Mouse (Mus musculus): ENCODE results near the gene Bglap2. TPM values are rescaled to one million over a fixed set of nuclear protein-coding genes. Genes with fewer than 3 reads are reported as not detected.

The Bglap2 gene
- total and polyA plus RNA-seq, 2 experiments from 2014 or later = 9.2 TPM; not detected in 1

DNA sequence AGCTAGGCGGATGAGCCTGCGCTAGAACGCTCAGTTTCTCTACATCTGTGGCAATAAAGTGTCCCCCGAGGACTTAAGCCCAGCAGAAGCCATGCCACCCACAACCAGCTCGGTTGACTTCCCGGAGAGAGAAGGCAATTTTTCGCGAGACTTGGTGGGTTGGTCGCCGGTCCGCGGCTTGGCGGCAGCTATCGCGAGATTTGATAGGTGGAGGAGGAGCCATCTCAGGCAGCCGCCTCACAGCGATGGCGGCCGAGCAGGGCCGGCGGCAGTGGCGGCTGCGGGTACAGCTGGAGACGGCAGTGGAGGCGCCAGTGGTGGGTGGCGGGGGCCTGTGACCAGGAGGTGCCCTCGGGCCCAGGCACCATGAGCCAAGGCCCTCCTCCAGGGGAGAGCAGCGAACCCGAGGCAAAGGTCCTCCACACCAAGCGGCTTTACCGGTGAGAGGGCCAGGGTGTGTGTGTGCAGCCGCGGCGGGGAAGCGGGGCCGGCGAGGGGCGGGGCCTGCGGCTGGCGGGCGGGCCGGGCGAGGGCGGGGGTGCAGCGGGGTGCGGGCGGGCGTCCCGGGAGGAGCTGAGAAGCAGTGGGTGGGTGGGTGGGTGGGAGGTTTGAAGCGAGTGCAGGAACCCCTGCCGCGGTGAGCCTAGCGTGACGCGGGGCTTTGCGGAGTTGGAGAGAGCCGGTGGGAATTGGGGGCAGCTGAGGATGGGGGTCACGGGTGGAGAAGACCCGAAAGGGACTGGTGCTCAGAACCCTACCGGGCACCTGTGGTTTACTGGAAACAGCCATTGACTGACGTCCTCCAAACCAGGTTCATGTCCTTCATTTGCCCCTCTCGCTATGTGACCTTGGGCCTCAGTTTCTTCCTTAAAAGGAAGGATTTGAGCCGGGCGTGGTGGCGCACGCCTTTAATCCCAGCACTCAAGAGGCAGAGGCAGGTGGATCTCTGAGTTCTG, 42.2 kb downstream of the Bglap2 start, which contains the start of the genes Tmem79 and Smg5:
Gene Tmem79, minus strand, starts transcription at position 91 of the 956 bp plus-strand sequence.
Gene Smg5, plus strand, starts transcription at position 203 of the 956 bp plus-strand sequence.
- peak within 1 kb of the TSS; percentile 95 for H3K27ac ChIP-seq (ENCODE audit: low read depth, low read length)
- H3K36me3 ChIP-seq (ENCODE audit: insufficient read depth) = no peaks in the 10 kb centered on the region
- DNase-seq = peak; percentile 96
- peak within 1 kb of the TSS; percentile 89 for H3K4me3 ChIP-seq (ENCODE audit: low read depth, low read length)
- ATAC-seq = peak; percentile 98
- peaks cover 16% of the 10 kb centered on the region; the same call in 1 of the 2 replicates for H3K4me1 ChIP-seq (ENCODE audit: insufficient read depth)
- no peak for TF ChIP-seq CTCF (IDR thresholded peaks at IDR 0.05; ENCODE audit: low read depth)
- peak within 1 kb of the TSS; percentile 78 for H3K4me2 ChIP-seq (ENCODE audit: low read depth)
- WGBS = 4% methylated on average over 58 of the region's 66 CpGs
- peak within 1 kb of the TSS; percentile 88 for H3K9ac ChIP-seq
- H3K9me3 ChIP-seq (ENCODE audit: low read length) = no peaks in the 10 kb centered on the region
- no peaks in the 10 kb centered on the region for H3K27me3 ChIP-seq (ENCODE audit: insufficient read depth, low read length)

DNA sequence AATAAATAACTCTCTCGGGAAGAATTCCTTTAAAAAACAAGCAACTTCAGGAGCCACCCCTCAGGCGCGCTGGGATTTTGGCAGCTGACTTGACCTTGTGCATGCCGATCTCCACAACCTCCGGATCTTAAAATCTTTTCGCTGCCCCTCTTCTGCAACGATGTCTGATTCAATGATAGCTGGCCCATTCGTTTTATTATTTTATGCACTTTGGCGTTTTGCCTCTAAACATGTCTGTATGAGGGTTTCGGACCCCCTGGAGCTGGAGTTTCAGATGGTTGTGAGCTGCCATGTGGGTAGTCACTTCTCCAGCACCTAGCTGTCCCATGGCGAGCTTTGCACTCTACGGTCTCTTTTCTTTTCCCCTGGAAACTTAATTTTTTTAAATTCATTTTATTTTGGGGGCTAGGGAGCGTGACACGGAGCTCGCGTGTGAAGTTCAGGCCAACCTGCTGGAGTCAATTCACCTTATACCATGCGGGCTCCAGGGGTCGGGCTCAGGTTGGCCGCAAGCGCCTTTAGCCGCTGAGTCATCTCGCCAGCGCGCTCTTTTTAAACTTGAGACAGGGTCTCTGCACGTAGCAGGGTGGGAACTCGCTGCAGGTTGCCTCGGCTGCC, 43.0 kb downstream of the Bglap2 start:
- H3K9ac ChIP-seq = peak overlapping the region; percentile 88
- H3K4me2 ChIP-seq (ENCODE audit: low read depth) = peak overlapping the region; percentile 78
- no peaks in the 10 kb centered on the region for H3K27me3 ChIP-seq (ENCODE audit: insufficient read depth, low read length)
- no peaks in the 10 kb centered on the region for H3K9me3 ChIP-seq (ENCODE audit: low read length)
- DNase-seq = no peak
- WGBS = 2% methylated on average over 27 of the region's 27 CpGs
- no peak for TF ChIP-seq CTCF (IDR thresholded peaks at IDR 0.05; ENCODE audit: low read depth)
- no peaks in the 10 kb centered on the region for H3K36me3 ChIP-seq (ENCODE audit: insufficient read depth)
- peak overlapping the region; percentile 95 for H3K27ac ChIP-seq (ENCODE audit: low read depth, low read length)
- H3K4me1 ChIP-seq (ENCODE audit: insufficient read depth) = peaks cover 16% of the 10 kb centered on the region; the same call in 1 of the 2 replicates
- peak overlapping the region; percentile 89 for H3K4me3 ChIP-seq (ENCODE audit: low read depth, low read length)
- ATAC-seq = peak; percentile 48

DNA sequence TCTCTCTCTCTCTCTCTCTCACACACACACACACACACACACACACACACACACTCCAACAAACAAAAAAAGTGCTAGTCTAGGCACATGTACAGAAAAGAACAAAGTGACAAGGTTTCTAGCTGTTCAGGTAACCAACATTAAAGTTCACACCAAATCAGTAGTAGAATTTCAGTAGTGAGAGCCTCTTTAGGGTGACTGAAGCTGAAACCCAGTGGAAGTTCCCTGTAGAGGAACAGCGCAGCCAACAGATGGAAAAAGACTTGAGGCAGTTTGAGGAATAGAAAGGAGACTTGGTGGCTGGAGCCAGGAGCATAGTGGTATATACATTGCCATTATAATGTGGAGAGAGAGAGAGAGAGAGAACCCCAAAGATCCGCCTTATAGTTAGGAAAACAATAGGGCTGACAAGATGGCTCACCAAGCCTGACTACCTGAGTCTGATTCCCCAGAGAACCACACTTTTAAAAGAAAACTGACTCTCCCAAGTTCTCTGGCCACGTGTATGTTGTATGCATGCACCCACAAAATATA, 43.5 kb downstream of the Bglap2 start:
- no peak overlapping the region for H3K27ac ChIP-seq (ENCODE audit: low read depth, low read length)
- peak overlapping the region; percentile 88; the same call in 1 of the 2 replicates for H3K9ac ChIP-seq
- 35% methylated on average over 3 of the region's 3 CpGs for WGBS
- H3K4me1 ChIP-seq (ENCODE audit: insufficient read depth) = peaks cover 16% of the 10 kb centered on the region; the same call in 1 of the 2 replicates
- ATAC-seq = no peak
- no peaks in the 10 kb centered on the region for H3K36me3 ChIP-seq (ENCODE audit: insufficient read depth)
- H3K4me3 ChIP-seq (ENCODE audit: low read depth, low read length) = peak overlapping the region; percentile 89
- no peaks in the 10 kb centered on the region for H3K27me3 ChIP-seq (ENCODE audit: insufficient read depth, low read length)
- TF ChIP-seq CTCF (IDR thresholded peaks at IDR 0.05; ENCODE audit: low read depth) = no peak
- peak overlapping the region; percentile 78 for H3K4me2 ChIP-seq (ENCODE audit: low read depth)
- H3K9me3 ChIP-seq (ENCODE audit: low read length) = no peaks in the 10 kb centered on the region
- no peak for DNase-seq

DNA sequence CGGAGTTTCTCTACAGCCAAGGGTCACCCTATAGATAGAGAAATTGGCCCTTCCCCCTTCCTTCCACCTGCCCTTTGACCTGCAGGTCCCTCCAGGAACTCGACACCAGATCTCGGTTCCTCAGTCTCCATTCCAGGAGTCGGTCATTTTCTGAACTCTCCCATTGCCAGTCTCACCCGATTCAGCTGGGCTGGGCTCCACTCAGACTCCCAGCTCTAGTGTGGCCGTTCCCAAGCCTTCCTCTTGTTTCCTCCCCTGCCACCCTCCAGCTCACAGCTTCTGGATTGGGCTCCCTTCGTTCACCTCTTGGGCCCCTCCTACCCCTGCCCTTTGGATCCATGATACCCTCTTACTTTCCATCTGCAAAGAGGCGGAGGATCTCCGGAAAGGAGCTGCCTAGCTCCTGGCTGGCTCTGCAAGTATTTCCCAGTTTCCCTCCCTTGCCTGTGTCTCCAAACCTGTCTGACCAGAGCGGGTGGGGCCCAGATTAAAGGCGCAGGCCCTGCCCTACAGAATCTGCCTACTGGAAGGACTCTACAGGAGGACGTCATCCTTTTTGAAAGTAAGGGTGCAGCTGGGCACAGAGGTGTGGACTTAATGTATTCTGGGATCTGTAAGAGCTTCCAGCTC, 44.4 kb downstream of the Bglap2 start:
- no peak overlapping the region for H3K4me2 ChIP-seq (ENCODE audit: low read depth)
- no peak for ATAC-seq
- 0 out of 2 replicates have a peak, but pooled peaks cover 6% of the 10 kb centered on the region for H3K36me3 ChIP-seq (ENCODE audit: insufficient read depth)
- no peak for TF ChIP-seq CTCF (IDR thresholded peaks at IDR 0.05; ENCODE audit: low read depth)
- 71% methylated on average over 12 of the region's 12 CpGs for WGBS
- H3K27me3 ChIP-seq (ENCODE audit: insufficient read depth, low read length) = no peaks in the 10 kb centered on the region
- no peak overlapping the region for H3K27ac ChIP-seq (ENCODE audit: low read depth, low read length)
- H3K4me1 ChIP-seq (ENCODE audit: insufficient read depth) = peaks cover 16% of the 10 kb centered on the region; the same call in 1 of the 2 replicates
- H3K9ac ChIP-seq = no peak overlapping the region
- no peak overlapping the region for H3K4me3 ChIP-seq (ENCODE audit: low read depth, low read length)
- no peak for DNase-seq
- H3K9me3 ChIP-seq (ENCODE audit: low read length) = no peaks in the 10 kb centered on the region

DNA sequence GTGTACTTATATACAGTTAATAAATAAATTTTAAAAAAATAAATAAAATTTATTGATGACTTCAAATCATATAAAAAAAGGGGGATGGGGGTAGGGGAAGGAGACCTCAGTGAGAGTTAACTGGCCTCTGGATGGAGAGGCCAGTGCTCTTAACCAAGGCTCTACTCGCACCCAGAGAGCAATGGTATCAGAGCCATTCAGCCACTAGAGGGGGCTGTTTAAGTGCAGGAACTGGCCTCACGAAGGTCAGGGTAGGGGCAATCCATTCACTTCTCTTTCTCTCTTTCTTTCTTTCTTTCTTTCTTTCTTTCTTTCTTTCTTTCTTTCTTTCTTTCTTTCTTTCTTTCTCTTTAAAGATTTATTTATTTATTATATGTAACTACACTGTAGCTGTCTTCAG, 47.2 kb downstream of the Bglap2 start:
- H3K9me3 ChIP-seq (ENCODE audit: low read length) = no peaks in the 10 kb centered on the region
- DNase-seq = no peak
- no peak overlapping the region for H3K9ac ChIP-seq
- peaks cover 11% of the 10 kb centered on the region; the same call in 1 of the 2 replicates for H3K36me3 ChIP-seq (ENCODE audit: insufficient read depth)
- no peak overlapping the region for H3K27ac ChIP-seq (ENCODE audit: low read depth, low read length)
- 14% methylated on average over 2 of the region's 2 CpGs for WGBS
- H3K4me1 ChIP-seq (ENCODE audit: insufficient read depth) = 0 out of 2 replicates have a peak, but pooled peaks cover 4% of the 10 kb centered on the region
- no peaks in the 10 kb centered on the region for H3K27me3 ChIP-seq (ENCODE audit: insufficient read depth, low read length)
- H3K4me2 ChIP-seq (ENCODE audit: low read depth) = no peak overlapping the region
- ATAC-seq = no peak
- no peak overlapping the region for H3K4me3 ChIP-seq (ENCODE audit: low read depth, low read length)
- peak; percentile 44 for TF ChIP-seq CTCF (IDR thresholded peaks at IDR 0.05; ENCODE audit: low read depth)

DNA sequence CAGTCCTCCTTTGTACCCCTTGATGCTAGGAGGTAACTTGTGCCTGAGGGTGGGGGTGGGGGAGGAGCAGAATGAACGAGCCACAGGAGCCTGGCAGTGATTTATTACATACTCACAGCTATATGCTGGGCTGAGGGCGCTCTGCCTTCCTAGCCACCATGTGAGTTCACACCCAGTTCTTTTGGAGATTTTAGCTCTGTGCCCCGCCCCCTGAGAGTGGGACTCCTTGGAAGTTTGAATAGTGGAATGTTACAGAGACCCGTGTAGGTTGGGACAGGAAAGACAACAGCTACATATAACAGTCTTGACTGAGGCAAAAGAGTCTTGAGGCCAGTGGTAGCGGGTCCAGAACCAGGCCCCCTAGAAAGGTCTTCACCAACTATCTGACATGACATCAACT, 49.5 kb downstream of the Bglap2 start:
- no peak overlapping the region for H3K9ac ChIP-seq
- no peaks in the 10 kb centered on the region for H3K27me3 ChIP-seq (ENCODE audit: insufficient read depth, low read length)
- DNase-seq = no peak
- WGBS = 83% methylated on average over 5 of the region's 5 CpGs
- peaks cover 11% of the 10 kb centered on the region; the same call in 1 of the 2 replicates for H3K36me3 ChIP-seq (ENCODE audit: insufficient read depth)
- H3K4me1 ChIP-seq (ENCODE audit: insufficient read depth) = peaks cover 6% of the 10 kb centered on the region; the same call in 1 of the 2 replicates
- no peak overlapping the region for H3K27ac ChIP-seq (ENCODE audit: low read depth, low read length)
- no peak for TF ChIP-seq CTCF (IDR thresholded peaks at IDR 0.05; ENCODE audit: low read depth)
- H3K9me3 ChIP-seq (ENCODE audit: low read length) = no peaks in the 10 kb centered on the region
- ATAC-seq = no peak
- H3K4me3 ChIP-seq (ENCODE audit: low read depth, low read length) = no peak overlapping the region
- no peak overlapping the region for H3K4me2 ChIP-seq (ENCODE audit: low read depth)

Other genes with a start within 250 kb of the Bglap2 start
- 45.0 and 53.0 TPM in 2 replicates for gene Mef2d, start 236.3 kb downstream of the Bglap2 start, total RNA-seq (2014; rRNA removed)
- gene Mef2d, start 236.3 kb downstream of the Bglap2 start, polyA plus RNA-seq (2015; fragmentation: Nextera tagmentation; extraction: Ambion mirVana) = 30.9 and 34.0 TPM in 2 replicates
- 0.19 TPM in 1 of 2 replicates, not detected in the other for gene Rhbg, start 124.0 kb downstream of the Bglap2 start, total RNA-seq (2014; rRNA removed)
- 0.21 and 0.25 TPM in 2 replicates for gene Rhbg, start 124.0 kb downstream of the Bglap2 start, polyA plus RNA-seq (2015; fragmentation: Nextera tagmentation; extraction: Ambion mirVana)
- 0.69 TPM in 1 of 2 replicates, not detected in the other for gene Gm38392, start 91.5 kb downstream of the Bglap2 start, total RNA-seq (2014; rRNA removed)
- 0.16 TPM in 1 of 2 replicates, not detected in the other for gene Gm38392, start 91.5 kb downstream of the Bglap2 start, polyA plus RNA-seq (2015; fragmentation: Nextera tagmentation; extraction: Ambion mirVana)
- gene Tsacc, start 81.7 kb downstream of the Bglap2 start, total RNA-seq (2014; rRNA removed) = 1.2 and 5.0 TPM in 2 replicates
- 11.9 and 12.0 TPM in 2 replicates for gene Tsacc, start 81.7 kb downstream of the Bglap2 start, polyA plus RNA-seq (2015; fragmentation: Nextera tagmentation; extraction: Ambion mirVana)
- 373 and 393 TPM in 2 replicates for gene Cct3, start 81.6 kb downstream of the Bglap2 start, total RNA-seq (2014; rRNA removed)
- 440 and 452 TPM in 2 replicates for gene Cct3, start 81.6 kb downstream of the Bglap2 start, polyA plus RNA-seq (2015; fragmentation: Nextera tagmentation; extraction: Ambion mirVana)
- gene Glmp, start 53.7 kb downstream of the Bglap2 start, total RNA-seq (2014; rRNA removed) = 44.8 and 55.2 TPM in 2 replicates
- gene Glmp, start 53.7 kb downstream of the Bglap2 start, polyA plus RNA-seq (2015; fragmentation: Nextera tagmentation; extraction: Ambion mirVana) = 118 and 125 TPM in 2 replicates
- 0.33 and 1.5 TPM in 2 replicates for gene Tmem79, start 42.6 kb downstream of the Bglap2 start, total RNA-seq (2014; rRNA removed)
- gene Tmem79, start 42.6 kb downstream of the Bglap2 start, polyA plus RNA-seq (2015; fragmentation: Nextera tagmentation; extraction: Ambion mirVana) = 0.79 and 0.92 TPM in 2 replicates
- gene Smg5, start 42.4 kb downstream of the Bglap2 start, total RNA-seq (2014; rRNA removed) = 85.3 and 96.5 TPM in 2 replicates
- 29.2 and 33.8 TPM in 2 replicates for gene Smg5, start 42.4 kb downstream of the Bglap2 start, polyA plus RNA-seq (2015; fragmentation: Nextera tagmentation; extraction: Ambion mirVana)
- gene Paqr6, start 14.1 kb downstream of the Bglap2 start, total RNA-seq (2014; rRNA removed) = 1.3 and 3.3 TPM in 2 replicates
- 2.7 and 3.0 TPM in 2 replicates for gene Paqr6, start 14.1 kb downstream of the Bglap2 start, polyA plus RNA-seq (2015; fragmentation: Nextera tagmentation; extraction: Ambion mirVana)
- not detected in 2 replicates for gene Bglap3, start 6.0 kb downstream of the Bglap2 start, total RNA-seq (2014; rRNA removed)
- not detected in 2 replicates for gene Bglap3, start 6.0 kb downstream of the Bglap2 start, polyA plus RNA-seq (2015; fragmentation: Nextera tagmentation; extraction: Ambion mirVana)
- gene Bglap, start 5.8 kb upstream of the Bglap2 start, total RNA-seq (2014; rRNA removed) = 0.76 TPM in 1 of 2 replicates, not detected in the other
- gene Bglap, start 5.8 kb upstream of the Bglap2 start, polyA plus RNA-seq (2015; fragmentation: Nextera tagmentation; extraction: Ambion mirVana) = not detected in 2 replicates
- 22.5 and 23.8 TPM in 2 replicates for gene Pmf1, start 31.6 kb upstream of the Bglap2 start, total RNA-seq (2014; rRNA removed)
- gene Pmf1, start 31.6 kb upstream of the Bglap2 start, polyA plus RNA-seq (2015; fragmentation: Nextera tagmentation; extraction: Ambion mirVana) = 27.4 and 30.5 TPM in 2 replicates
- 51.4 and 63.3 TPM in 2 replicates for gene Slc25a44, start 46.4 kb upstream of the Bglap2 start, total RNA-seq (2014; rRNA removed)
- gene Slc25a44, start 46.4 kb upstream of the Bglap2 start, polyA plus RNA-seq (2015; fragmentation: Nextera tagmentation; extraction: Ambion mirVana) = 35.6 and 36.9 TPM in 2 replicates
- 31.5 and 33.0 TPM in 2 replicates for gene Sema4a, start 82.5 kb upstream of the Bglap2 start, total RNA-seq (2014; rRNA removed)
- 19.1 and 25.8 TPM in 2 replicates for gene Sema4a, start 82.5 kb upstream of the Bglap2 start, polyA plus RNA-seq (2015; fragmentation: Nextera tagmentation; extraction: Ambion mirVana)
- 49.4 and 71.3 TPM in 2 replicates for gene Lmna, start 131.3 kb upstream of the Bglap2 start, total RNA-seq (2014; rRNA removed)
- 51.4 and 52.9 TPM in 2 replicates for gene Lmna, start 131.3 kb upstream of the Bglap2 start, polyA plus RNA-seq (2015; fragmentation: Nextera tagmentation; extraction: Ambion mirVana)
- gene Mex3a, start 153.7 kb upstream of the Bglap2 start, total RNA-seq (2014; rRNA removed) = 64.5 and 71.9 TPM in 2 replicates
- 16.2 and 20.5 TPM in 2 replicates for gene Mex3a, start 153.7 kb upstream of the Bglap2 start, polyA plus RNA-seq (2015; fragmentation: Nextera tagmentation; extraction: Ambion mirVana)
- gene Rab25, start 169.6 kb upstream of the Bglap2 start, total RNA-seq (2014; rRNA removed) = not detected in 2 replicates
- 0.33 TPM in 1 of 2 replicates, not detected in the other for gene Rab25, start 169.6 kb upstream of the Bglap2 start, polyA plus RNA-seq (2015; fragmentation: Nextera tagmentation; extraction: Ambion mirVana)
- gene Lamtor2, start 174.4 kb upstream of the Bglap2 start, total RNA-seq (2014; rRNA removed) = 52.2 and 55.5 TPM in 2 replicates
- gene Lamtor2, start 174.4 kb upstream of the Bglap2 start, polyA plus RNA-seq (2015; fragmentation: Nextera tagmentation; extraction: Ambion mirVana) = 186 and 202 TPM in 2 replicates
- 102 and 116 TPM in 2 replicates for gene Ubqln4, start 175.1 kb upstream of the Bglap2 start, total RNA-seq (2014; rRNA removed)
- 29.3 and 30.8 TPM in 2 replicates for gene Ubqln4, start 175.1 kb upstream of the Bglap2 start, polyA plus RNA-seq (2015; fragmentation: Nextera tagmentation; extraction: Ambion mirVana)
- 170 and 254 TPM in 2 replicates for gene Ssr2, start 197.2 kb upstream of the Bglap2 start, total RNA-seq (2014; rRNA removed)
- 204 and 233 TPM in 2 replicates for gene Ssr2, start 197.2 kb upstream of the Bglap2 start, polyA plus RNA-seq (2015; fragmentation: Nextera tagmentation; extraction: Ambion mirVana)
- gene Arhgef2, start 227.3 kb upstream of the Bglap2 start, total RNA-seq (2014; rRNA removed) = 78.8 and 82.2 TPM in 2 replicates
- 37.1 and 66.7 TPM in 2 replicates for gene Arhgef2, start 227.3 kb upstream of the Bglap2 start, polyA plus RNA-seq (2015; fragmentation: Nextera tagmentation; extraction: Ambion mirVana)